Mouse (Mus musculus) neural tube, embryonic 11.5 days (tissue): ENCODE measurements around the gene Stard7. TPM values are rescaled to one million over a fixed set of nuclear protein-coding genes. Genes with fewer than 3 reads are reported as not detected.

Experiments used
- ATAC-seq: fragments of 200-750 bp; cut with Nextera tagmentation; 2 replicates; pipeline ENCODE4 v1.8.0; 2017; ENCODE audit warnings: moderate number of reproducible peaks, mild to moderate bottlenecking, moderate TSS enrichment, moderate library complexity; ENCODE audit not compliant: insufficient read depth, low FRiP score, low TSS enrichment
- DNase-seq: peaks from one replicate; pipeline ENCODE4 v3.0.0-alpha.2; 2015; ENCODE audit warnings: low spot score
- H3K27ac ChIP-seq: fragments of 300-500 bp; sonication (generic); 2 replicates; pipeline ENCODE4 v1.5.1; 2014; ENCODE audit warnings: low read depth, mild to moderate bottlenecking, low read length
- H3K27me3 ChIP-seq: fragments of 300-500 bp; sonication (generic); 2 replicates; pipeline ENCODE4 v1.6.1; 2014; ENCODE audit warnings: mild to moderate bottlenecking, low read length, mixed read lengths; ENCODE audit not compliant: control insufficient read depth, insufficient read depth
- H3K36me3 ChIP-seq: fragments of 300-500 bp; sonication (generic); 2 replicates; pipeline ENCODE4 v1.6.1; 2014; ENCODE audit warnings: mild to moderate bottlenecking, low read length, moderate library complexity, mixed read lengths; ENCODE audit not compliant: control insufficient read depth, insufficient read depth
- H3K4me1 ChIP-seq: fragments of 300-500 bp; sonication (generic); 2 replicates; pipeline ENCODE4 v1.6.1; 2014; ENCODE audit warnings: low read length, mixed read lengths; ENCODE audit not compliant: control insufficient read depth, insufficient read depth
- H3K4me2 ChIP-seq: fragments of 300-500 bp; sonication (generic); 2 replicates; pipeline ENCODE4 v1.6.1; 2014; ENCODE audit warnings: low read depth, mild to moderate bottlenecking, moderate library complexity
- H3K4me3 ChIP-seq: fragments of 300-500 bp; sonication (generic); 2 replicates; pipeline ENCODE4 v1.5.1; 2014; ENCODE audit warnings: low read depth, low read length
- H3K9ac ChIP-seq: fragments of 300-500 bp; sonication (generic); 2 replicates; pipeline ENCODE4 v1.6.1; 2014; ENCODE audit warnings: mild to moderate bottlenecking, low read length
- H3K9me3 ChIP-seq: fragments of 300-500 bp; sonication (generic); 2 replicates; pipeline ENCODE4 v1.6.1; 2016; ENCODE audit warnings: low read length; ENCODE audit not compliant: control insufficient read depth
- WGBS: fragments of 180-500 bp; shearing (Covaris S2); extraction: QIAGEN DNeasy Blood & Tissue Kit; methylation state at CpG from one replicate; pipeline ENCODE4 v1.1.7; 2014; 5-methylcytosine and 5-hydroxymethylcytosine counted together
- polyA plus RNA-seq: library from polyadenylated mRNA; unstranded; fragments of >200 nt; fragmentation: Nextera tagmentation; extraction: Ambion mirVana; gene quantifications from 2 replicates; pipeline ENCODE4 v1.2.1, GENCODE M21; 2014

Stard7 gene
- polyA plus RNA-seq, 1 experiment from 2014 or later = 80.2 TPM

- ATAC-seq = no peak
- Histone ChIP-seq H3K4me3 (no peak overlapping the region), H3K4me2 (no peak overlapping the region), H3K9me3 (no peaks in the 10 kb centered on the region), H3K9ac (no peak overlapping the region), H3K36me3 (0 out of 2 replicates have a peak, but pooled peaks cover 3% of the 10 kb centered on the region), H3K27ac (no peak overlapping the region), H3K27me3 (no peaks in the 10 kb centered on the region), H3K4me1 (0 out of 2 replicates have a peak, but pooled peaks cover 15% of the 10 kb centered on the region)
- DNase-seq = no peak
- 87% methylated on average over 3 of the region's 3 CpGs for WGBS
Measured at GRCm38 (mm10) chr2:127251457-127251856, 18.6 kb upstream of the Stard7 start.

DNA sequence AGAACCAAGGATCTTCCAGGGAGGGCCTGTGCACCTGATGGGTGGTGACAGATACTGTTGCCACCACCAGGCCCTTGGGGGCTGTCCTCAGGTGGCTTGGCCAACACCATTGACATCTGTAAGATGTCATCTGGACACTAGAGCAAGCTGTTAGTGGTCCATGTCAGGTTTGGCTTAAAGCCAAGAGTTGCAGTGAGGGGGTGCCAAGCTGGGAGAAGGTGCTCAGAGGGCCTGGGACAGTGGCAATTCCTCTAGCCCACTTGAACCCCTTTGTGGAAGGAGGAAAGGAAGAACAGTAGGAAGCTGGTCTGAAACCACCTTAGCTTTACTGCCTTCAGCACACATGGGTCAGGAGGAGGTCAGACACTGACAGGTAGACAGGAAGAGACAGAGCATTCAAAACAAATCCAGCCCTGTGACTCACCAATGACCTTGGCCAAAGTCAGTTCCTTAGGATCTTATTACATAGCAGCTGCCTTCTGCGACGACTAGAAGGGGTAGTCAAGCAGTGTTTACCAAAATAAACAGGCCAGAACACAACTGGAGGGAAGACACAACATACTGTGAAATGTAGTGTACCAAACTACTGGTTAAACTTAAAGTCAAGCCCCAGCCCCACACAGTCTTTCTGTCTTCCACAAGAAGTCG, 18.0 kb upstream of the Stard7 start:
- Histone ChIP-seq H3K36me3 (0 out of 2 replicates have a peak, but pooled peaks cover 3% of the 10 kb centered on the region), H3K9ac (no peak overlapping the region), H3K4me1 (0 out of 2 replicates have a peak, but pooled peaks cover 9% of the 10 kb centered on the region), H3K4me3 (no peak overlapping the region), H3K27me3 (no peaks in the 10 kb centered on the region), H3K9me3 (no peaks in the 10 kb centered on the region), H3K4me2 (no peak overlapping the region), H3K27ac (no peak overlapping the region)
- no peak for ATAC-seq
- DNase-seq = no peak
- WGBS = 87% methylated on average over 3 of the region's 3 CpGs

- H3K9me3 ChIP-seq = no peaks in the 10 kb centered on the region
- H3K9ac ChIP-seq = no peak overlapping the region
- H3K4me1 ChIP-seq = 0 out of 2 replicates have a peak, but pooled peaks cover 9% of the 10 kb centered on the region
- no peaks in the 10 kb centered on the region for H3K27me3 ChIP-seq
- H3K4me2 ChIP-seq = no peak overlapping the region
- no peak overlapping the region for H3K4me3 ChIP-seq
- DNase-seq (no peak), ATAC-seq (no peak)
- 76% methylated on average over 5 of the region's 5 CpGs for WGBS
- no peak overlapping the region for H3K27ac ChIP-seq
- H3K36me3 ChIP-seq = peaks cover 5% of the 10 kb centered on the region; the same call in 1 of the 2 replicates
Measured at GRCm38 (mm10) chr2:127252787-127253186, 17.2 kb upstream of the Stard7 start.

DNA sequence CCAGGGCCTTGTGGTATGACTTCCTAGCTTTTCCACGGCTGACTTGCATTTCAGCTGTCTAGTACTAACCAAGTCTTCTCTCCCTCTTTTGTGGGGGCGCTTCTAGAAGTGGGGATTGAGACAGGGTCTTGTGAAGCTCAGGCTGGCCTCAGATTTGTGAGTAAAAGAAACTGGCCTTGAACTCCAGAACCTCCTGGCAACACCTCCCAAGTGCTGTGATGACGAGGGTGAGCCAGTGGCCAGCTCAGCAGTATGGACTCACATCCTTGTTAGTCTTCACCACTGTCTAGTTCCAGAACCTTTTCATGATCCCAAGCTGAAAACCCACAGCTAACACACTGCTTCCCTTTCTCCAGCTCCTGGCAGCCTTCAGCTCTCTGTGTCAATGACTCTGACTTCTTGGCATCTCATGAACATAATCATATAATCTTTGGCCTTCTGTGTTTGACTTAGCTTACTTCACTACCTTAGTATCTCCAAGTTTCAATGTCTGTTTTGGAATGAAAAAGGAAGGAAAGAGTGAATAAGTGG, 15.3 kb upstream of the Stard7 start:
- Histone ChIP-seq H3K4me3 (no peak overlapping the region), H3K27ac (no peak overlapping the region), H3K9ac (no peak overlapping the region), H3K4me2 (no peak overlapping the region), H3K4me1 (no peaks in the 10 kb centered on the region), H3K27me3 (no peaks in the 10 kb centered on the region), H3K9me3 (no peaks in the 10 kb centered on the region), H3K36me3 (peaks cover 11% of the 10 kb centered on the region)
- ATAC-seq (no peak), DNase-seq (no peak)
- WGBS = 83% methylated on average over 3 of the region's 3 CpGs

- Histone ChIP-seq H3K36me3 (peaks cover 11% of the 10 kb centered on the region), H3K4me3 (no peak overlapping the region), H3K9ac (no peak overlapping the region), H3K27ac (no peak overlapping the region), H3K27me3 (no peaks in the 10 kb centered on the region), H3K4me2 (no peak overlapping the region), H3K9me3 (no peaks in the 10 kb centered on the region), H3K4me1 (no peaks in the 10 kb centered on the region)
- DNase-seq = no peak
- 86% methylated on average over 6 of the region's 6 CpGs for WGBS
- no peak for ATAC-seq
Measured at GRCm38 (mm10) chr2:127255294-127255693, 14.7 kb upstream of the Stard7 start.

DNA sequence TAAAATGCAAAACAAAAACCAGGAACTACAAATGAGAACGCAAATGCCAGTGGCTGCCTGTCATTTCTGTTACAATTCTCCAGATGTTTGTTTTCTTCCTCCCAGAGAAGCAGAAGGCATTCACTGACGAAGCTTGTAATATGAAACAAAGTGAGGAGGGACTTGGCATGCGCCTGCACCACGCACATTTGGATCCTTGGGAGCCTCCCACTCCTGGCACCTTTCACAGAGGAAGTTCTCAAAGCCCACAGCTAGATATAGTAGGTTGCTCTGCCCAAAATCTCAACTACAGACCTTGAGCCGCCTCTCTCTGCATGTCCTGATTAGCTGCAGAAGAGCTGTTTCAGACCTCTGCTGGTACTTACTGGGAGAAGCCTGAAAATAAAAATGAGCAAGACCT, 10.7 kb upstream of the Stard7 start:
- H3K4me3 ChIP-seq = no peak overlapping the region
- WGBS = 89% methylated on average over 5 of the region's 5 CpGs
- H3K27ac ChIP-seq = no peak overlapping the region
- ATAC-seq = no peak
- no peak overlapping the region for H3K9ac ChIP-seq
- no peaks in the 10 kb centered on the region for H3K4me1 ChIP-seq
- peaks cover 8% of the 10 kb centered on the region for H3K36me3 ChIP-seq
- no peaks in the 10 kb centered on the region for H3K9me3 ChIP-seq
- no peaks in the 10 kb centered on the region for H3K27me3 ChIP-seq
- no peak for DNase-seq
- no peak overlapping the region for H3K4me2 ChIP-seq

- no peak for DNase-seq
- H3K27ac ChIP-seq = no peak overlapping the region
- no peaks in the 10 kb centered on the region for H3K4me1 ChIP-seq
- H3K4me2 ChIP-seq = no peak overlapping the region
- no peaks in the 10 kb centered on the region for H3K27me3 ChIP-seq
- H3K9me3 ChIP-seq = no peaks in the 10 kb centered on the region
- H3K4me3 ChIP-seq = no peak overlapping the region
- peaks cover 5% of the 10 kb centered on the region; the same call in 1 of the 2 replicates for H3K36me3 ChIP-seq
- ATAC-seq = no peak
- no peak overlapping the region for H3K9ac ChIP-seq
Measured at GRCm38 (mm10) chr2:127262480-127262879, 7.5 kb upstream of the Stard7 start.

DNA sequence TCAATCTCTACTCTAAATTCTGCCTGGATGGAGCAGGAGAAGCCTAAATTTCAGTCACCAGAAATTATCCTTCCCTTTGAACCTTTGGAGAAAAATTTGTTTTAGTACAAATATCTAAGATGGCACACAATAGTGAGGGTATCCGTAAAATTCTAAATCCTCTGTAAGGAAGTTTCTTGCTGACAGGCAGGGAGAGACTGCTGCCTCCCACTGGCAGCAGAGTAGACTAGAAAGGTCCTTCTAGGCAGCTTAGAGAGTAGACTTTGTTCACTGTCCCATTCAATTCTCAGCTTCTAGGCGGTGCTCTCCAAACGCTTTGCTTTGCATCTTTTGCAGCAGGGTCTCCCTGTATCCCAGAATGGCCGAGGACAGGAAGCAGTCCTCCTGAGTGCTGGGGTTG, 2.2 kb upstream of the Stard7 start:
- WGBS = 55% methylated on average over 4 of the region's 4 CpGs
- no peak overlapping the region for H3K27ac ChIP-seq

More for the DNA sequence above, 2.2 kb upstream of the Stard7 start:
- Histone ChIP-seq H3K4me3 (no peak overlapping the region), H3K4me2 (no peak overlapping the region), H3K9me3 (no peaks in the 10 kb centered on the region), H3K27me3 (no peaks in the 10 kb centered on the region), H3K9ac (no peak overlapping the region), H3K4me1 (no peaks in the 10 kb centered on the region), H3K36me3 (no peaks in the 10 kb centered on the region)
- no peak for ATAC-seq
- no peak for DNase-seq
